Mouse (Mus musculus) inflammation-experienced regulatory T-cells, adult 6 months (primary cell): ENCODE data around the gene Bach2. TPM values are rescaled to one million over a fixed set of nuclear protein-coding genes. Genes with fewer than 3 reads are reported as not detected.

Experiments used
- ATAC-seq: one replicate; pipeline ENCODE4 v1.8.0; 2017
- polyA plus RNA-seq, 3 experiments: library from polyadenylated mRNA; unstranded; fragments of 100-300 nt; shearing (Covaris generic); gene quantifications; one replicate each; pipeline ENCODE4 v1.2.1; 2017

Bach2 gene
- 10 to 100 TPM in 2 of 3 experiments, 1 to 10 TPM in 1; 1.9 to 18.4 (median 14.6) TPM for polyA plus RNA-seq

DNA sequence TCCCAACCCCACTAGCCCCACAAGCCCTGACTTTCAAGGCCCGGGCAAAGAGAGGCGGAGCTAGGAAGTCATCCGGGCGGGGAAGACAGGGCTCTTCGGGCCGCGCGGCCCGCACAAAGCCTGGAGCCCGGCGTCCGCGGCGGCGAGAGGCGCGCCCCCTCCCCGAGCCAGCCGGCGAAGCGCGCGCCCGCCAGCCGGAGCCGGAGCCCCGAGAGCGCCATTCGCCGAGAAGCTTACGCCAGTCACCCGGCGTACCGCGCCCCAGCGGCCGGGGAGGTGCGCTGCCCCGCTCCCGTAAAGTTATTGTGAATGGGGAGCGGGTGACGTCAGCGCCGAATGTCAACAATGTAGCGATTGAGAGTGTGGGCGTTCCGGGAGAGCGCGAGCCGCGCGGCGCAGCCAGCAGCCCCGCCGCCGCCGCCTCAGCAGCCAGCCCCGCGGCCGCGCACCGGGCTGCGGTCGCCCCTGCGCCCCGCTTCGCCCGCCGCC lies at the start of gene Bach2:
Gene Bach2 (plus strand): TSS at position 439 of the 489 bp plus-strand sequence.
- peak; percentile 77 for ATAC-seq

- no peak for ATAC-seq
Observed at GRCm38 (mm10) chr4:32189416-32190036, 49.1 kb upstream of the Bach2 start.

DNA sequence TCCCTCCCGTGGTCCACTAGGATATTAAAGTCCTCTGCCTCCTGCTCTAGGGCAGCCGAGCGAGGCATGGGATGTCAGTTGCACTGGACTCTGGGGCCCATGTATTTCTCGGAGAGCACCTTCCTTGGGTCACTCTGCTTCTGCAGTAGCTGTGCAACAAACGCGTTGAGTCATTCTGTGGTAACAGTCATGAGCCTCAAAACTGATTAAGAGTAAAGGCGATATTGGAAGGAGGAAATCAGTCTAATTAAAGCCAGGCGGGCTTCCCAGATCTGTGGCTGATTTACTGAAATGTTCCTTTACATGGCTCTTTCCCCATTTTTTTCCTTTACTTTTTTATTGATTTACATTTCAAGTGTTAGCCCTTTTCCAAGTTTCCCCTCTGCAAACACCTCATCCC lies 48.1 kb upstream of the Bach2 start:
- no peak for ATAC-seq

DNA sequence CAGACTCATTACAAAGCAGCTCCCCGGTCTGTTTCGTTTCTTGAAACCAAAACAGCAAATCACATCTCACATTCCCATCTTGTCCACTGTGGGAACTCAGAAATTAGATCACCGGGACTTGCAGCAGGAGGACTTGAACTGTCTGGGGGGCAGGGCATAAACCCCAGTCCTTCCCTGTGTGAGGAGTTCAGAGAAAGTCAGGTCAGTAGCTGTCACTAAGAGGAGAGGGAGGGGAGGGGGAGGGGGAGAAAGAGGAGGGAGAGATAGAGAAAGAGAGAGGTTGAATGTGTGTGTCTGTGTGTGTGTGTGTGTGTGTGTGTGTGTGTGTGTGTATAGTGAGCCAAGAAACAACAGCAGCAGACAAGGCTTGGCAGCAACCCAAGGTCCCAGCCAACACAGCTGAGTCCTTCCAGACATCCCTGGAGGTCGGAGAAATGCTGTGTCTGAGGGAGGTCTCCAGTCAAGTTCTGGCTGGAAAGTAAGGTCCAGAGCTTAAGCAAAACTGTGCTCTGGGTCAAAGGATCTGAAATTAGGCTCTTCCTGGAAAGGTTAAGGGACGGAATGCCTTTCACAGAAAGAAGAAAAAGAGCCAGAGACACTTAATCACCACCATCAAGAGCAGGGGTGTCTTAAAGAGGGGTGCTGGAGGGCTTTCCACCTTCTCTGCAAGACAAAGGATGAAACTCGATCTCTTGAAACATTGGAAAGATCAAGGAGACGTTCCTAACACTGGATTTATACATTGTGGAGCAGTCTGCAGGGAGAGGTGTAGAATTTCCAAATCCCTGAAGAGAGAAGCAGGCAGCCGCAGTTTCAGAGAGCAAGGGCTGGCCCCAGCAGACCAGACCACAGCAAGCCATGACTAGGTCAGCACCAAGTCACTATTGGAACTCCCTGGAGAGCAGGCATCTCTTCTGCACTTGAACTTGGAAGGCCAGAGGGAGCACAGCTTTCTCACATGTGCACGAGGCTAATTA lies 42.4 kb upstream of the Bach2 start:
- no peak for ATAC-seq

DNA sequence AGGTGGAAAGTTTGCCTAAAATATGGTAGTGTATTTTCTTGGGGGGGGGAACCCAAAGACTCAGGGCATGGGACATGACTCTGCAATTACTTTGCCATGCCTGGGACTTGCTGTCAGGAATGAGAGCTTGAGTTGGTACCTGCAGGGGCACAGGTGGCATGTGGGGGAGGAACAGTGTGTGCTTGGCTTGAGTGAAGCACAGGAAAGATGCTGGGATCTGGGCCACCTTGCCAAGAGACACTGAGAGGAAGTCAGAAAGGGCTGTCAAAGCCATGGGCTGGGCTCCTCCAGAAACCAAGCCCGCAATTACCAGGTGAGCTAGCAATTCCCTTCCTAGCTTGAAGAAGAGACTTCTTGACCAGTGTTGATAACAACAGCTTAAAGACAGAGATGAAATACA lies 40.6 kb upstream of the Bach2 start:
- no peak for ATAC-seq

DNA sequence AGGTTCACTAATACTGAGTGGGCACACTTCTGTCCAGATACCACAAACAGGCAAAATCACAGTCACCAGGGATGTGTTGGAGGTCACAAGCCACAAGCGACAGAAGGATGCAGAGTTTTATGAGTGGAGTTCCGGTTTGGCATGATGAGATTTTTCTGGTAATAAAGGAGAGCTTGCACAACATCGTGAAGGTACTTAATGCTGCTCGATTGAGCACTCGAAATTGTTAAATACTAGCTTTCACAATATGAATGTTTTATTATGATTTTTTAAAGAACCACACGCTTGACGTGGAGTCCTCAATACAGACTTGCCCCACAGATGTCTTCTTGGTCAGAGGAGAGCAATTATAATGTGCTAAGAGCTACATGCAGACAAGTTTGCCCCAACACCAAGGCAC lies 40.0 kb upstream of the Bach2 start:
- ATAC-seq = no peak

DNA sequence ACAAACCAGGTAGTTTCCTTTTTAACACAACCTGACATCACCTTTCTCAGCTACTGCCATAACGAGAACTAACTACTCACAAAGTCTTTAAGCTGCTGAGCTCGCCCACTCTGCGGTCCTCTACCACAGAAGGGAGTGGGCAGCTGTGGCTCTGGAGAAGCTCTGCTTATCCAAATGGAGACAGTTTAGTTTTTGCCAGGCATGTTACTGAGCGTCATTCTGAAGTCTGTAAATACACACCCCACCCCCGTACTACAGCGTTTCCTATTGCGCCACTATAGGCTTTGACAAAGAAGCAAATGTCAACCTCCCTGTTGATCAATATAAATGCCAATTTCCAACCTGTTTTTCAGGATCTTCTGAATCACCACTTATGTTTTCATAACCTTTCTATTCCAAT lies 39.4 kb upstream of the Bach2 start:
- ATAC-seq = no peak

DNA sequence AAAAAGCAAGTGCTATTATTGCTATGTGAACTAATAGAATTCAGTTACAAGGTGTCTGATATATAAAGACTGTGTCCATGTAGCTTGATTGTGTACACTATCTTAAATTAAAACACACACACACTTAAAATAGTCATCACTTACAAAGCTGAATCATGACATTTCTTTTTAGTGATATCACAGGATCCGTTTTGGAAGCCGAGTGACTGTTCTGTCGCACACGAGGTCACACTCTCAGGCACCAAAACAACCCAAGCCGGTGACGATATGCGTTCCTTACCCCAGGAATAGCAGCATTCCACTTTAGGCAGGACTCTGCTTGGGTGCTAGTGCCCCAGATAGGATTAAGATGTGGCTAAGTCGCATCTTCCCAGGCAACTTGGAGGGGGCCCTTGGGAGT lies 37.5 kb upstream of the Bach2 start:
- ATAC-seq = no peak

DNA sequence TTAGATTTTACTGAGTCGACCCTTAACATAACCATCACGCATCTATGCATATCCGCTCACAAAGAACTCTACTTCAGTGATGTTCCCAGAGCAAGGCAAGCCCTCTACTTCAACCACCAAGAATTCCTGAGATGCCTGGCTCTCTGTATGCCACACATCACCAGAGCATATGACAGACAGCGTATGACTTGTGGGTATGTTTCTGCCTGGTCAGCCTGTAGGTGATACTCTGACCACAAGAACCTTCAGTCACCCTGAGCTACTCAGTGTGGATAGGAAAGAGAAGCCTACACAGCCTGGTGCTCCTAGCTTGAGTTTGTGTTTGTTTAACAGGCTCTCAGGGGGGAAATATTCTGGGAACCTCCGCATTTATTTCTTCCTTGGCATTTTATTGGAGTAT lies 36.2 kb upstream of the Bach2 start:
- ATAC-seq = no peak

- ATAC-seq = no peak
Observed at GRCm38 (mm10) chr4:32204819-32205218, 33.8 kb upstream of the Bach2 start.

- no peak for ATAC-seq
Observed at GRCm38 (mm10) chr4:32205825-32206224, 32.8 kb upstream of the Bach2 start.

- no peak for ATAC-seq
Observed at GRCm38 (mm10) chr4:32209995-32210394, 28.6 kb upstream of the Bach2 start.

DNA sequence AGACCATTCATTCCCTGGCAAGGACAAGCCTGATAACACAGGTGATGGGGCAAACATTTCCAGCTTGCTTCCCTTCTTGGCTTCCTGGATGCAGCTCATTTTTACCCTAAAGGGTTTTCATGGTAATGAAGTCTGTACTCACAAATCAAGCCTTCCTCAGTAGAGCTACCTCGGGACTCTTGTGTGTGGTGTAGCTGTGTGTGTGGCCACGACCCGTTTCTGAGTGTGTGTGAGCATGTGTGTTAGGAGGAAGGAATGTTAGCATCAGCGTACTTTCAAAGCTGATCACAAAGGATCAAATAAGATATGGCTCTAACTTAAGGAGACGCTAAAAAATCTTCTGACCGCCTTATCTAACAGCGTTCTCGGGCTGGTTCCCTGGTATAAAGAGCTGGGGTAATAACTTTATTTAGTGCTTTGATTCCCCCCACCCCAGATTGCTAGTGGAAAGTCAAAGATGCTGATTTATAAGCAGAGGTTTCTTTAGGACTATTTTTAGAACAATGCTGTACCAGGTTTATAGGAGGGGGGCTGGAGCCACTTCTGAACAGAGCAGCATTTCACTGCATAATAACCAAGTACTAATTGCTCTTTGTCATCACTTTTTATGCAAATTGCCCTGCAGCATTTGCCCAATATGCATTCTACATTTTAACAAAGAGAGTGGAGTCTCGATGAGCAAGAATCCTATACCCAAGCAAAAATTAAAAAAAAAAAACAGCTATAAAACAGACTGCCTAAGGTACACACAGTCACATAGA lies 28.0 kb upstream of the Bach2 start:
- ATAC-seq = no peak

DNA sequence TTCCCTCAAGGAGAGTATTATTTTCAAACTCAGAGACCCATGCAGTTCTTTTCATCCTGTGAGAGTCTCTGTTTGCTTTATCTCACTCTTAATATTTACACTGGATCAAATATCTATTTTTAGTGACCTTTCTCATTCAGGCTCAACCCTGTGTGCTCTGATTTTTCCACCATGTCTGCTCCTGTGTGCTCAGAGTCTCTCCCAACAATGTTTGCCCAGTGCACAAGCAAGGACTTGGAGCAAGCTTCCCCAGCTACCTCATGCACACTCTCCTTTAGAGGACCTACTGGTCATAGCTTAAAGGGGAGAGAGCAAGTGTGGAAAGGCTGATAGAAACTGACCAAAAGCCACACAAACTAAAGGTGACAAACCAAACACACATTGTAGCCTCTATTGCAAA lies 26.0 kb upstream of the Bach2 start:
- no peak for ATAC-seq

GRCm38 (mm10) chr4:32216466-32216865 lies 22.1 kb upstream of the Bach2 start:
- ATAC-seq = peak; percentile 70

DNA sequence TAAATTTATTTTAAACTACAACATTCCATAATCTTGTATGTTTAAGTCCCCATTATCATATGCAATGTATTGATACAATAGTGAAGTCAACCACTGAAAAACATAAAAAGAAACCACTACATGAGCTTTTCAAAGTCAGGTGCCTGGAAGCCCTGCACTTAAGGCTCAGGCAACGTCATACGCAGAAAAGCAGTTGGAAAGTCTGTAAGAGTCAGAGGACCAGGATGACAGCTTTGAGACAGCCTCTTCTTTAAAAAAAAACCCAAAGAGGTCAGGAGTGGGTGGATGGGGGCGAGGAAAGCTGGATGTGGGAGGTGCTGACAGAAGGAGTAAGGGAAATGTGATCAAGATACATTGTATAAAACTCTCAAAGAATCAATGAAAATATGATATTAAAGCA lies 21.6 kb upstream of the Bach2 start:
- peak; percentile 39 for ATAC-seq

GRCm38 (mm10) chr4:32217593-32217992 lies 21.0 kb upstream of the Bach2 start:
- peak; percentile 64 for ATAC-seq

DNA sequence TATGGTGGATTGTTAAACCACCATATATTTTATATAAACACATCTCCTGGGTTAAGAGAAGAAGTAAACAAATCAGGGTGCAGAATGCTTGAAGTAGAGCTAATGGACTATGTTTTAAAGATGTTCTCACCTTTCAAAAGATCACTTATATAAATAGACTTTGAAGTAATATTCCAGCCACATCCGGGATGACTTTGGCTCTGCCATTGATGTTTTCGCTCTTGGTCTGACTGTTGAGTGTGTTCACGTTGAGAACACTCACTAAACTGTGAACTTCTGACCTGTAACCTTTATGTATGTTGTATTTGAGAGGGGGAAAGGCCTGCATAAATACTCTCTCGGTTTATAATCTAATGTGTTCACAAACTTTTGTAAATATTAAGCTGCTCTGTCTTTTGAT lies 20.2 kb upstream of the Bach2 start:
- ATAC-seq = peak; percentile 19

DNA sequence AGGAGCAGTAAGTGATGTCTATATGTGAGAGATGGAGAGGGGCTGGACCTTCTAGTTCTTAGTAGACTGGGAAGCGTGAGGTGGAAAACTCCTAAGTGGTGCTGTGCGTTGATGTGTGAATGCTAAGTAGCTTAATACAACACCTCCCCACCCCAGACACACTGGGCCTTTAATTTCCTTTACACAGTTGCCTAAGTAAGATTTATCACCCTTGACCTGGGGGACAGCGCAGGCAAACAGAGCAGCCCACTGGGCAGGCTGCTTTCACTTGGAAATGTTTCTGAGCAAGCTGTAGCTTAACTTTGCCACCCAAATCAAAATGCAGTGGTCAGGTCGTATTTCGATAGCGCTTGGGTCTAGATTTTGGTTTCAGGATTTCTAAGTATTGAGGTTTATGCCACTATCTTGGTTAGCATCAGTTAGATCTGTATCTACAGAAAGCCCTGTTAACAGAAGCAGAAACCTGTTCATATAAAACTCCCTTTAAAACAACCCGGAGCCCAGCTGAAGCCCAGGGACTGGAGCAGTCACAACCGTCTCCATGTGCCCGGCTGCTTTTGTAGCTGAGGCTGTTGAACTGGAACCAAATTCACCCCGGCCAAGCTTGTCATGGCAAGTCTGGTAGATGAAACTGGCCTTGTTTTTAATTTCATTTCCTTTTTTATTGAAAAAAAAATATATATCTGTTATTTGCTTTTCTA lies 19.0 kb upstream of the Bach2 start:
- no peak for ATAC-seq

GRCm38 (mm10) chr4:32220129-32220491 lies 18.5 kb upstream of the Bach2 start:
- no peak for ATAC-seq

DNA sequence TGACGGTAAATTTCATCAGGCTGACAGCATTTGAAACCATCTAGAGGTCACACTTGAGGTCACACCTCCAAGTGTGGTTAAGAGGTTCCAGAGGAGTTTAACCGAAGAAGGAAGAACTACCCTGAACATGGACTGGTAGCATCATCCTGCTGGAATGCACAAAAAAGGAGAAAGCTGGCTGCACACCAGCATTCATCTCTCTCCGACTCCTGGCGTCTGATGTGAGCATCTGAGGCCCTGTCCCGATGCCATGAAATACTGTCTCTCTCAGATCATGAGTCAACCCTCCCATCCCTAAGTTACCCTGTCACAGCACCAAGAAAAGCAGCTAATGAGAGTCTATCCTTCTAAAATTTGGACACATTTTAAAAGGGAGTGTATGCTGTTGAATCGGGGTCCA lies 17.6 kb upstream of the Bach2 start:
- ATAC-seq = no peak

- no peak for ATAC-seq
Observed at GRCm38 (mm10) chr4:32223563-32223962, 15.0 kb upstream of the Bach2 start.
